Mouse (Mus musculus) liver, embryonic 14.5 days (tissue): ENCODE results near the gene Ugt1a6b. TPM values are rescaled to one million over a fixed set of nuclear protein-coding genes. Genes with fewer than 3 reads are reported as not detected.

ENCODE experiments used
- ATAC-seq: fragments of 200-750 bp; cut with Nextera tagmentation; 2 replicates; pipeline ENCODE4 v1.8.0; 2017; ENCODE audit warnings: moderate number of reproducible peaks, mild to moderate bottlenecking, moderate library complexity; ENCODE audit not compliant: insufficient read depth
- DNase-seq, 3 experiments: peaks; one replicate each; pipeline ENCODE4 v3.0.0-alpha.2; 2012 to 2013; ENCODE audit warnings: low read depth in 3 of 3, low spot score in 3 of 3
- H3K27ac ChIP-seq: fragments of 300-500 bp; sonication (generic); 2 replicates; pipeline ENCODE4 v1.5.1; 2014; ENCODE audit warnings: moderate library complexity, mild to moderate bottlenecking, control low read depth, inconsistent platforms
- H3K27me3 ChIP-seq: fragments of 300-500 bp; sonication (generic); 2 replicates; pipeline ENCODE4 v1.6.1; 2014; ENCODE audit warnings: mild to moderate bottlenecking, low read length, moderate library complexity; ENCODE audit not compliant: control insufficient read depth, insufficient read depth
- H3K36me3 ChIP-seq: fragments of 300-500 bp; sonication (generic); replicated peaks from 2 replicates; pipeline ENCODE4 v1.6.1; 2014; ENCODE audit warnings: low read depth; ENCODE audit not compliant: control insufficient read depth, insufficient read depth
- H3K4me1 ChIP-seq, 2 experiments: fragments of 200-500 bp in 1 of 2; fragments of 300-500 bp in 1 of 2; sonication (generic) in 1 of 2; replicated peaks; 2 replicates each; pipeline ENCODE4 v1.6.1; 2012 to 2014; ENCODE audit warnings: antibody characterized with exemption in 1 of 2, inconsistent platforms in 1 of 2, low read length in 1 of 2; ENCODE audit not compliant: control insufficient read depth in 2 of 2, insufficient read depth in 2 of 2
- H3K4me2 ChIP-seq: fragments of 300-500 bp; sonication (generic); 2 replicates; pipeline ENCODE4 v1.6.1; 2014; ENCODE audit warnings: low read depth, mild to moderate bottlenecking, control low read depth, moderate library complexity
- H3K4me3 ChIP-seq, 2 experiments: fragments of 200-500 bp in 1 of 2; fragments of 300-500 bp in 1 of 2; sonication (generic) in 1 of 2; 2 replicates each; pipeline ENCODE4 v1.5.1; 2012 to 2014; ENCODE audit warnings: low read depth in 2 of 2, low read length in 2 of 2, mild to moderate bottlenecking in 2 of 2, control low read depth in 1 of 2, inconsistent platforms in 1 of 2, moderate library complexity in 1 of 2; ENCODE audit not compliant: insufficient read depth in 1 of 2
- H3K9ac ChIP-seq: fragments of 300-500 bp; sonication (generic); replicated peaks from 2 replicates; pipeline ENCODE4 v1.6.1; 2014; ENCODE audit warnings: mild to moderate bottlenecking, control low read depth, moderate library complexity
- H3K9me3 ChIP-seq: fragments of 300-500 bp; sonication (generic); 2 replicates; pipeline ENCODE4 v1.6.1; 2016; ENCODE audit warnings: low read length, mixed read lengths; ENCODE audit not compliant: control insufficient read depth
- CTCF ChIP-seq: IDR thresholded peaks from 2 replicates; pipeline ENCODE4 v1.5.1; 2016; ENCODE audit warnings: antibody characterized with exemption, low read depth, control low read depth
- EP300 ChIP-seq: IDR thresholded peaks from 2 replicates; pipeline ENCODE4 v1.6.1; 2016; ENCODE audit warnings: antibody characterized with exemption, low read depth
- WGBS: fragments of 180-500 bp; shearing (Covaris S2); extraction: QIAGEN DNeasy Blood & Tissue Kit; methylation state at CpG from one replicate; pipeline ENCODE4 v1.1.7; 2014; ENCODE audit not compliant: insufficient replicate concordance; 5-methylcytosine and 5-hydroxymethylcytosine counted together
- polyA plus RNA-seq, 2 experiments: library from polyadenylated mRNA; depleted of rRNA in 1 of 2; stranded (reverse) in 1 of 2; unstranded in 1 of 2; fragments of >200 nt; fragmentation: Nextera tagmentation in 1 of 2; extraction: Ambion mirVana in 1 of 2; gene quantifications; 2 replicates each; pipeline versions ENCODE4 v1.2.1 to v1.2.3; 2012 to 2014

The Ugt1a6b gene
- polyA plus RNA-seq, 2 experiments: 3.1 to 4.8 TPM

DNA sequence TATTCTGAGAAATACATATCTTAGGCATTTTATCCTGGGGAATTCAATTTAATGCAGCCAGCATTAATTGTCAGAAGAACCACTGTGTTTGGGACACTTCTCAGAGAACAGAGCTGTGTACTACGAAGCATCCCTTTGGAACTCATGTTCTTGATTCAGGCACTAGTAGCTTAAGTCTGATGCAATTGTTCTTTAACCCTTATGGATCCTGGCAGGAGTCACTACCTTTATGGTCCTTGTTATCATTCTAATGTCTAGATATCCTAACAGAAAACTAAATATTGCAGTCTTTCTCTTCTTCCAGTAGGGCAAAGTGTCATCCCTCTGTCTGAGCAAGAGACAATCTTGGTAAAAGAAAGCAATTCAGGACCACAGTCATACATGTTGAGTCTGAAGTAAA, 110.0 kb downstream of the Ugt1a6b start:
- H3K4me2 ChIP-seq: no peak overlapping the region
- TF ChIP-seq CTCF: no peak
- no peak for TF ChIP-seq EP300
- H3K4me3 ChIP-seq: no peak overlapping the region
- H3K27me3 ChIP-seq: no peaks in the 10 kb centered on the region
- H3K36me3 ChIP-seq: no peaks in the 10 kb centered on the region
- no peak overlapping the region for H3K9ac ChIP-seq
- H3K9me3 ChIP-seq: peaks cover 26% of the 10 kb centered on the region
- peak in 1 of 3 experiments; percentile 6 for DNase-seq
- WGBS: 51% methylated on average over 1 of the region's 1 CpGs
- H3K4me1 ChIP-seq: peaks cover 5 to 6% of the 10 kb centered on the region in 2 experiments
- H3K27ac ChIP-seq: no peak overlapping the region
- no peak for ATAC-seq

DNA sequence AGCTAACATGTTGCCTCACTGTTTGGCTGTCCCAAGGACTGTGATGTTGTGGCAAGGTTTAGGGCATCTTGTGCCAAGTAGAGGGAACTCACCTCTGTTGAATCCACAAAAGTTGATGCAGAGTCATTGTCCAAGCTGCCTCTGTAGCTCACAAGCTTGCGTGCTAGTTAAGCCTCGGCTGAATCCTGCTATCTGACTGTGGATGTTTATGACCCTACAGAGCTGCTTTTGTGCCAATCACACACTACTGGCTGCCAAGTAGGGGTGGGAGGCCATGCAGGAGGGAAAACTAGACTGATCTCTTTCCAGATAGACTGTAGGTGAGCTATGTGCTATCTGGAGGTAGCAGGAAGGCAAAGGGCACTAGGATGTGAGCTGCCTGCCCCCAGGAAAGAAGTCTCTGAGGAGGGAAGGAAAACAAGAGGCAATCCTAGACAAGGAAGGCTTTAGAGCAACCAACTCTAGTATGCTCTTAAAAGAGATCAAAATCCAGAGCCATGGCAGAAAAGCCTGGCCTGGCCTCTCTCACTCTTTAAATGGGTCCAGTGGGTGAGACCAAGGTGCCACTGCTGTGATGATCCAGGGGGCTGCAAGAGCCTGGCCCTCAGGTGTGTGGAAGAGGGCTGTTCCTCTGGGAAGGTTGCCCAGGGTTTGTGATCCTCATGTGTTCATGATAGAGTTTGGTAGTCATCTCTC, 110.9 kb downstream of the Ugt1a6b start:
- H3K4me3 ChIP-seq: no peak overlapping the region
- peaks cover 26% of the 10 kb centered on the region for H3K9me3 ChIP-seq
- H3K27me3 ChIP-seq: no peaks in the 10 kb centered on the region
- 59% methylated on average over 2 of the region's 2 CpGs for WGBS
- H3K4me1 ChIP-seq: no peaks in the 10 kb centered on the region
- H3K9ac ChIP-seq: no peak overlapping the region
- DNase-seq (peak in 1 of 3 experiments; percentile 14), ATAC-seq (0 out of 2 replicates have a peak, but pooled peaks have one; percentile 7)
- H3K27ac ChIP-seq: no peak overlapping the region
- H3K36me3 ChIP-seq: no peaks in the 10 kb centered on the region
- H3K4me2 ChIP-seq: no peak overlapping the region
- TF ChIP-seq CTCF (no peak), EP300 (no peak)

DNA sequence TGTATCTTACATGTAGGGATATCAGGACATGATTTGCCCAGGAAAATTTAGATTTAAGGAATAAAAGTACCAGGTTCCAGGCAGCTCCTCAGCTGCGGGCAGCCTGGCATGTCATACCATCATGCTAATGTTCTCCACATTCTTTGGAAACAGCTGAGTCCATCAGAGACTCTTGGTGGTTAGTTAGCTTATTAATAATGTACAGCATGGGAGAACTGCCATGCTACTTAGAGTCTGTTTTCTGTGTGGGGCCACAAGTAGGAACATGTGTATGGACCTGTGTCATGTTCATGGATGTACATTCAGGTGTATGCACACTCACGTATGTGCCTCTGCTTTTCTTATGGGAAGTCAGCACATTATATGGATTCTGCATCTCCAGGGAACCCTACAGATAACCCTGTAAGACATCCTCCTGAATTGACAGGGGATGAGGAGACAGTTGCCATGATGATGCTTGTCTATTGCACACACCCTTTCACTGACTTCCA, 111.5 kb downstream of the Ugt1a6b start:
- Histone ChIP-seq H3K36me3 (no peaks in the 10 kb centered on the region), H3K27me3 (no peaks in the 10 kb centered on the region), H3K4me3 (no peak overlapping the region), H3K27ac (no peak overlapping the region), H3K9me3 (peaks cover 26% of the 10 kb centered on the region), H3K4me2 (no peak overlapping the region), H3K9ac (no peak overlapping the region), H3K4me1 (no peaks in the 10 kb centered on the region)
- ATAC-seq (no peak), DNase-seq (no peak)
- TF ChIP-seq EP300: no peak
- TF ChIP-seq CTCF: no peak
- WGBS: 50% methylated on average over 2 of the region's 2 CpGs

- Histone ChIP-seq H3K4me3 (no peak overlapping the region), H3K27ac (no peak overlapping the region), H3K27me3 (no peaks in the 10 kb centered on the region), H3K36me3 (no peaks in the 10 kb centered on the region), H3K9me3 (peaks cover 26% of the 10 kb centered on the region), H3K9ac (no peak overlapping the region), H3K4me2 (no peak overlapping the region), H3K4me1 (no peaks in the 10 kb centered on the region)
- WGBS: 54% methylated on average over 10 of the region's 10 CpGs
- ATAC-seq (no peak), DNase-seq (no peak)
- TF ChIP-seq CTCF (no peak), EP300 (no peak)
Measured at GRCm38 (mm10) chr1:88215466-88216380, 112.7 kb downstream of the Ugt1a6b start.

DNA sequence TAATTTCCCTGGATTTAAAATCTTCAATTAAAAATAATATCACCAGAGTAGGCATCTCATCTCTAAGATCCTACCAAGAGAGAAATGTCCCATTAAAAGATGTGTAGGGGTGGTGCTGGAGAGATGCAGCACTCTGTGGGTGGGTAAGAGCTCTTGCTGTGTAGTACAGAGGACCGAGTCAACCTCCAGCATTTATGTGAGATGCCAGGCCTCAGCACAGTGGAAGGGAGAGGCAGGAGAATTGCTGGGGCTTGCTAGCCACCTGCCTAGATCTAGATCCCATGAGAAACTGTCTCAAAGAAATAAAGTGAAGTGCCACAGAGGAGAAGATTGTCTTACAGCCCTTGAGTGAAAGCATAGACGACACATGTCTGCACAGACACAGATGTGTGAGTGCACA, 113.5 kb downstream of the Ugt1a6b start:
- no peak for TF ChIP-seq CTCF
- TF ChIP-seq EP300: no peak
- no peak overlapping the region for H3K4me3 ChIP-seq
- no peak overlapping the region for H3K4me2 ChIP-seq
- H3K27me3 ChIP-seq: no peaks in the 10 kb centered on the region
- DNase-seq (no peak), ATAC-seq (no peak)
- no peaks in the 10 kb centered on the region for H3K4me1 ChIP-seq
- 44% methylated on average over 2 of the region's 2 CpGs for WGBS
- H3K9ac ChIP-seq: no peak overlapping the region
- no peak overlapping the region for H3K27ac ChIP-seq
- no peaks in the 10 kb centered on the region for H3K36me3 ChIP-seq
- H3K9me3 ChIP-seq: peaks cover 25% of the 10 kb centered on the region
